Mouse (Mus musculus) liver, adult 2 months (tissue): ENCODE results near the gene Eral1.

Source experiments
- CTCF ChIP-seq: fragments of 200-500 bp; IDR thresholded peaks from 2 replicates; pipeline ENCODE4 v1.5.1; 2011; ENCODE audit warnings: low read depth, low read length, control low read depth
- POLR2A ChIP-seq: fragments of 200-500 bp; IDR thresholded peaks from 2 replicates; pipeline ENCODE4 v1.6.1; 2011; ENCODE audit warnings: low read length, control low read depth; ENCODE audit not compliant: insufficient read depth; ENCODE audit errors: extremely low read depth

GRCm38 (mm10) chr11:78125691-78126090 is 45.5 kb upstream of the Eral1 start:
- TF ChIP-seq CTCF (no peak), POLR2A (no peak)
